Mouse (Mus musculus) heart, embryonic 11.5 days (tissue): ENCODE data around the gene Ttc13. TPM values are rescaled to one million over a fixed set of nuclear protein-coding genes. Genes with fewer than 3 reads are reported as not detected.

ENCODE experiments used
- ATAC-seq: fragments of 200-750 bp; cut with Nextera tagmentation; replicated peaks from 2 replicates; pipeline ENCODE4 v1.8.0; 2017; ENCODE audit warnings: moderate library complexity; ENCODE audit not compliant: insufficient number of reproducible peaks, low FRiP score, low TSS enrichment
- H3K27ac ChIP-seq: fragments of 300-500 bp; sonication (generic); 2 replicates; pipeline ENCODE4 v1.5.1; 2014; ENCODE audit warnings: mild to moderate bottlenecking, low read depth, low read length
- H3K27me3 ChIP-seq: fragments of 300-500 bp; sonication (generic); 2 replicates; pipeline ENCODE4 v1.6.1; 2014; ENCODE audit warnings: mild to moderate bottlenecking, low read length, mixed read lengths; ENCODE audit not compliant: control insufficient read depth, insufficient read depth
- H3K36me3 ChIP-seq: fragments of 300-500 bp; sonication (generic); 2 replicates; pipeline ENCODE4 v1.6.1; 2014; ENCODE audit warnings: mild to moderate bottlenecking, low read length, moderate library complexity, mixed read lengths; ENCODE audit not compliant: control insufficient read depth, insufficient read depth
- H3K4me1 ChIP-seq: fragments of 300-500 bp; sonication (generic); 2 replicates; pipeline ENCODE4 v1.6.1; 2014; ENCODE audit warnings: low read length; ENCODE audit not compliant: control insufficient read depth, insufficient read depth
- H3K4me2 ChIP-seq: fragments of 300-500 bp; sonication (generic); 2 replicates; pipeline ENCODE4 v1.6.1; 2014; ENCODE audit warnings: mild to moderate bottlenecking, moderate library complexity
- H3K4me3 ChIP-seq: fragments of 300-500 bp; sonication (generic); 2 replicates; pipeline ENCODE4 v1.5.1; 2014; ENCODE audit warnings: low read depth, low read length
- H3K9ac ChIP-seq: fragments of 300-500 bp; sonication (generic); 2 replicates; pipeline ENCODE4 v1.6.1; 2014; ENCODE audit warnings: mild to moderate bottlenecking, low read depth, low read length, moderate library complexity
- H3K9me3 ChIP-seq: fragments of 300-500 bp; sonication (generic); replicated peaks from 2 replicates; pipeline ENCODE4 v1.6.1; 2016; ENCODE audit warnings: low read length; ENCODE audit not compliant: control insufficient read depth
- WGBS: fragments of 180-500 bp; shearing (Covaris S2); extraction: QIAGEN DNeasy Blood & Tissue Kit; methylation state at CpG from one replicate; pipeline ENCODE4 v1.1.7; 2014; ENCODE audit not compliant: insufficient replicate concordance; 5-methylcytosine and 5-hydroxymethylcytosine counted together
- polyA plus RNA-seq: library from polyadenylated mRNA; unstranded; fragments of >200 nt; fragmentation: Nextera tagmentation; extraction: Ambion mirVana; gene quantifications from 2 replicates; pipeline ENCODE4 v1.2.1, GENCODE M21; 2014

The Ttc13 gene
- polyA plus RNA-seq, 1 experiment from 2014 or later = 39.1 TPM

GRCm38 (mm10) chr8:124677078-124677477 lies 44.7 kb downstream of the Ttc13 start:
- H3K4me3 ChIP-seq = no peak overlapping the region
- no peaks in the 10 kb centered on the region for H3K4me1 ChIP-seq
- no peaks in the 10 kb centered on the region for H3K27me3 ChIP-seq
- no peak overlapping the region for H3K27ac ChIP-seq
- H3K9me3 ChIP-seq = no peaks in the 10 kb centered on the region
- H3K4me2 ChIP-seq = no peak overlapping the region
- peak overlapping the region; percentile 43; the same call in 1 of the 2 replicates for H3K9ac ChIP-seq
- H3K36me3 ChIP-seq = peaks cover 12% of the 10 kb centered on the region
- 90% methylated on average over 7 of the region's 7 CpGs for WGBS
- no peak for ATAC-seq

- Histone ChIP-seq H3K36me3 (peaks cover 9% of the 10 kb centered on the region), H3K4me1 (no peaks in the 10 kb centered on the region), H3K4me3 (no peak overlapping the region), H3K9me3 (no peaks in the 10 kb centered on the region), H3K27me3 (no peaks in the 10 kb centered on the region), H3K9ac (no peak overlapping the region), H3K27ac (no peak overlapping the region), H3K4me2 (no peak overlapping the region)
- ATAC-seq = no peak
- 88% methylated on average over 4 of the region's 4 CpGs for WGBS
These were observed 45.1 kb downstream of the Ttc13 start for GRCm38 (mm10) chr8:124676661-124677060.

- ATAC-seq = no peak
- Histone ChIP-seq H3K27me3 (no peaks in the 10 kb centered on the region), H3K4me1 (no peaks in the 10 kb centered on the region), H3K4me2 (no peak overlapping the region), H3K9ac (no peak overlapping the region), H3K9me3 (no peaks in the 10 kb centered on the region), H3K27ac (no peak overlapping the region), H3K4me3 (no peak overlapping the region), H3K36me3 (no peaks in the 10 kb centered on the region)
- 90% methylated on average over 2 of the region's 2 CpGs for WGBS
These were observed 49.4 kb downstream of the Ttc13 start for GRCm38 (mm10) chr8:124672345-124672744.

- Histone ChIP-seq H3K4me1 (no peaks in the 10 kb centered on the region; the same call in 1 of the 2 replicates), H3K4me3 (no peak overlapping the region), H3K36me3 (no peaks in the 10 kb centered on the region), H3K9ac (no peak overlapping the region), H3K9me3 (no peaks in the 10 kb centered on the region), H3K27me3 (no peaks in the 10 kb centered on the region), H3K4me2 (no peak overlapping the region), H3K27ac (no peak overlapping the region)
- 85% methylated on average over 3 of the region's 3 CpGs for WGBS
- ATAC-seq = no peak
These were observed 53.0 kb downstream of the Ttc13 start for GRCm38 (mm10) chr8:124668798-124669197.

- Histone ChIP-seq H3K27me3 (no peaks in the 10 kb centered on the region), H3K4me2 (no peak overlapping the region), H3K4me1 (peaks cover 26% of the 10 kb centered on the region), H3K9me3 (no peaks in the 10 kb centered on the region), H3K27ac (no peak overlapping the region), H3K36me3 (no peaks in the 10 kb centered on the region), H3K9ac (no peak overlapping the region), H3K4me3 (no peak overlapping the region)
- WGBS = 60% methylated on average over 3 of the region's 3 CpGs
- no peak for ATAC-seq
These were observed 57.4 kb downstream of the Ttc13 start for GRCm38 (mm10) chr8:124664414-124664813.

- Histone ChIP-seq H3K9me3 (no peaks in the 10 kb centered on the region), H3K27ac (peak overlapping the region; percentile 92), H3K4me2 (peak overlapping the region; percentile 65), H3K27me3 (no peaks in the 10 kb centered on the region), H3K4me3 (peak overlapping the region; percentile 94), H3K4me1 (peaks cover 30% of the 10 kb centered on the region), H3K9ac (peak overlapping the region; percentile 97; the same call in 1 of the 2 replicates), H3K36me3 (no peaks in the 10 kb centered on the region)
- WGBS = 54% methylated on average over 4 of the region's 4 CpGs
- ATAC-seq = no peak
These were observed 57.9 kb downstream of the Ttc13 start for GRCm38 (mm10) chr8:124663874-124664230.

GRCm38 (mm10) chr8:124663112-124663873 lies 58.5 kb downstream of the Ttc13 start, which contains the start of gene 2310022B05Rik:
TSS of gene 2310022B05Rik (minus strand) at chr8:124663369.
- Histone ChIP-seq H3K36me3 (no peaks in the 10 kb centered on the region), H3K9ac (peak within 1 kb of the TSS; percentile 97), H3K4me2 (peak within 1 kb of the TSS; percentile 65), H3K9me3 (no peaks in the 10 kb centered on the region), H3K27ac (peak within 1 kb of the TSS; percentile 92), H3K4me1 (peaks cover 34% of the 10 kb centered on the region), H3K27me3 (no peaks in the 10 kb centered on the region), H3K4me3 (peak within 1 kb of the TSS; percentile 94)
- ATAC-seq = peak; percentile 89
- WGBS = 2% methylated on average over 58 of the region's 69 CpGs

- under 1% methylated on average over 49 of the region's 49 CpGs for WGBS
- peak; percentile 11 for ATAC-seq
- H3K36me3 ChIP-seq = no peaks in the 10 kb centered on the region
- H3K27ac ChIP-seq = peak overlapping the region; percentile 92
- peak overlapping the region; percentile 65 for H3K4me2 ChIP-seq
- peak overlapping the region; percentile 94 for H3K4me3 ChIP-seq
- no peaks in the 10 kb centered on the region for H3K27me3 ChIP-seq
- H3K9me3 ChIP-seq = no peaks in the 10 kb centered on the region
- peaks cover 41% of the 10 kb centered on the region for H3K4me1 ChIP-seq
- H3K9ac ChIP-seq = peak overlapping the region; percentile 97
These were observed 59.2 kb downstream of the Ttc13 start for GRCm38 (mm10) chr8:124662446-124663111.
